Mouse (Mus musculus) adrenal gland (tissue): ENCODE measurements around the gene Tmem151a.
"Not testable (repeated sequence)": the region's sequence is repeated elsewhere in the genome, so short reads cannot be mapped to it uniquely, and the experiment has no call there.

ENCODE experiments used
- intact Hi-C: fragments of 180-260 bp; cut with DNase I; formaldehyde crosslinking; loops from one replicate; pipeline ENCODE4 v1.15.1; 2025

The Tmem151a gene

GRCm38 (mm10) chr19:5094746-5095417 lies 9.6 kb upstream of the Tmem151a start:
- intact Hi-C loops = loop anchor here (2.0 kb wide), 1 partner anchor 44 kb away; no protein-coding TSS in a partner anchor

DNA sequence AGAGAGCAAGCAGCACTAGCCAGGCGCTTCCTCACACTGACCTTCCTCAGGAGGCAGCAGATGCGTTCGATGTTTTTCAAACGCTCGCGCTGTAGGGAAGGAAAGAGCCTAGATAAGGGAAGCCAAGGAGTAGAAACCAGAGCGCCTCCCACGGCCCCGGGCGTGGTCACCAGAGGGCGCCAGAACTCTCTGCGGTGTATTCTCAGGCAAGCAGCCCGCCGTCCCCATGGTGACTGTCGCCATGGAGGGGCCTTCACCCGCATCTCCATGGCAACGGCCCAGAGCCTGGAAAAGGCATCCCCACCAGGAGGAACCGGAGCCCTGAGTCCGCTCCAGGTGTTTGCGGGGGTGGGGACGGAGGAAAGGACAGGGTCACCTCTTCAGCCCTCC lies 8.9 kb upstream of the Tmem151a start:
- intact Hi-C loops = loop anchor here (2.0 kb wide), 1 partner anchor 45 kb away; no protein-coding TSS in a partner anchor

DNA sequence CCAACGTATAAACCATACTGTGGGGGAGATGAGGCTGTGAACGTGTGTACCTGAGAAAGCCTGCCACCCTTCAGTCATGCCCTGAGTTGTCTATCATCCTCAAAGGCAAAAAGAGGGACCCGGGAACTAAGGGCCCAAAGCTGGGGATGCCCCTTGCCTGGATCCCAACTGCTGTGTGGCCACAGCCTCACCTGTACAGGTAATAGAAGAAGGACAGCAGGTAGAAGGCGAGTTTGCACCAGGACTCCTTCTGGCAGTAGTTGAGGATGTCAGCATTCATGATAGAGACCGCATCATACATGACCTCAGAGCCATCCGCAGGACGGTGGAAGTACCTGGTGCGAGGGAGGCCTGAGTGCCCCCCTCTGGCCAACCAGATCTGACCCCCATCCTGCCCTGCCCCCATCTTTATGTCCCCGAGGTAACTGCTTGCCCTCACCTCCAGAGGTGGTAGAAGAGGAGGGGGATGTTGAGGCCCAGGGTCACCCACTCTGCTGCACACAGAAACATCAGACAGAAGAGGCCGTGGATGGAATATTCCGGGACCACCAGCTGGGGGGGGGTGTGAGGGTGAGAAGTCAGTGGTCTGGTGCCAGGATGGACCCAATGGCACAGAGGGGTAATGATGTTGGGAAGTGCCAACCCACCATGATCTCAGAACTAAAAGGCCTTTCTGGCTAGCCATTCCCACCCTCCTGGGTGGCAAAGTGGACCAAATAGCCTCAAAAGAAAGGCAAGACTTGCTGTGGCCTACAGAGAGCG lies 8.3 kb upstream of the Tmem151a start:
- intact Hi-C loops = loop anchor here (2.0 kb wide), 1 partner anchor 45 kb away; no protein-coding TSS in a partner anchor

DNA sequence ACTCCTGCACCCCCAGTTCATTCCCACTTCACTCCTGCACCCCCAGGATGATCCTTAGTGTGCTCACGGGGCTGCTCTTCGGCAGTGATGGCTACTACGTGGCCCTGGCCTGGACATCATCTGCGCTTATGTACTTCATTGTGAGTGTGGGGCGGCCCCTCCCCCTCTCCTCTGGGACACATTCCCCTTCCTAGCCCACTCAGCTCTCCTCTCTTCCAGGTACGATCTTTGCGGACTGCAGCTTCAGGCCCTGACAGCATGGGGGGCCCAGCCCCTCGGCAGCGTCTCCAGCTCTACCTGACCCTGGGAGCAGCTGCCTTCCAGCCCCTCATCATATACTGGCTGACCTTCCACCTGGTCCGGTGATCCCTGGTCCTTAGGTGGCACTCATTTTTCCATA lies 6.8 kb upstream of the Tmem151a start:
- intact Hi-C loops = no loop called here

GRCm38 (mm10) chr19:5089324-5089723 lies 4.0 kb upstream of the Tmem151a start:
- intact Hi-C loops = no loop called here

DNA sequence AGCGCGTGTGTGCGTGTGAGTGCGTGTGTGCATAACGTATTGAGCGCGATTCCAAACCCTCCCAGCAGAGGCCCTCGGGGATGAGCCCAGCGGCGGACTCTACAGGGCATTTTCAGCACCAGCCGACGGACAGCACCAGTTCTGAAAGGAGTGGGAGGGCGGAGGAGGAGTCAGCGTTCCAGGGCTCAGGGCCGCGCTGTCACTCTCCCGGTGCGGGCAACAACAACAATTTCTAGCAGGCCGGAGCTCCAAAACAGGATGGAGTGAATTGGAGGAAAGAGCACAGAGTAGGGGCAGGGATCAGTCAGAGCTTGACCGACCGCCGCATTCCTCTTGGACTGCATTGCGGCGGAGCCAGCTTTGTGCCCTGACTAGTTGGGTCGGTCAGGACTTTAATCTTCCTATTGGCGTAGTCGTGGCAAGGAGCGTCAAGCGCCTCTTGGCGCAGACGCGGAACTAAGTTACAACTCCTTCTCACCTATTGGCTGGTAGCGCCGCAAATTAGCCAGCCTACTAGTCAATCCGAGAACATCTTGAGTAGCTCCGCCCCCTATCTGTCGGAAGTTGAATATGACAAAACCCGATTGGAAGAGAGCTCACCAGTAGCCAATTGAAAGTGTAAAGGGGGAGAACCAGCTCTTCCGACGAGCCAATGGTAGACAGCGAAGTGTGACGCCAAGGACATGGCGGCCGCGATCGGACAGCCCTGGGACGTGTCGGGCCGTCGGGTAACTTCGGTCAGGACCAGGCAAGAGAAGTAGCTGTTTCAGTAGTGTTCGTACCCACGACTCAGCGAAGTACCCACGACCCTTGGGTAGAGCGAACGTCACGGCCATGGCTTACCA lies 2.8 kb upstream of the Tmem151a start, which contains the start of gene Yif1a:
TSS of gene Yif1a (plus strand) at position 655 of the 845 bp plus-strand sequence.
- intact Hi-C loops = no loop called here

DNA sequence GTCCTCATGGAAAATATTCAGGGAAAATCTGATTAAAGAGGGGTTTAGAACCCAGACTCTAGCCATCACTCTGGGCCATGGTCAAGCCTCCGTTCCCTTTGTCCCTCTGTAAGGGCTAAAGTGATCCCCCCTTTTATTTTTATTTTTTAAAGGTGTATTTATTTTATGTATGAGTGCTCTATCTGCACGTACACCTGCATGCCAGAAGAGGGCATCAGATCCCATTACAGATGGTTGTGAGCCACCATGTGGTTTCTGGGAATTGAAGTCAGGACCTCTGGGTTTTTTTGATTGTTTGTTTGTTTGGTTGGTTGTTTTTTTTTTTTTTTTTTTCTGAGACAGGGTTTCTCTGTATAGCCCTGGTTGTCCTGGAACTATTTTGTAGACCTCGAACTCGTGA lies 1.2 kb upstream of the Tmem151a start:
- intact Hi-C loops = not testable (repeated sequence)

GRCm38 (mm10) chr19:5084834-5085144 lies 542 bp downstream of the Tmem151a start:
- intact Hi-C loops = no loop called here

DNA sequence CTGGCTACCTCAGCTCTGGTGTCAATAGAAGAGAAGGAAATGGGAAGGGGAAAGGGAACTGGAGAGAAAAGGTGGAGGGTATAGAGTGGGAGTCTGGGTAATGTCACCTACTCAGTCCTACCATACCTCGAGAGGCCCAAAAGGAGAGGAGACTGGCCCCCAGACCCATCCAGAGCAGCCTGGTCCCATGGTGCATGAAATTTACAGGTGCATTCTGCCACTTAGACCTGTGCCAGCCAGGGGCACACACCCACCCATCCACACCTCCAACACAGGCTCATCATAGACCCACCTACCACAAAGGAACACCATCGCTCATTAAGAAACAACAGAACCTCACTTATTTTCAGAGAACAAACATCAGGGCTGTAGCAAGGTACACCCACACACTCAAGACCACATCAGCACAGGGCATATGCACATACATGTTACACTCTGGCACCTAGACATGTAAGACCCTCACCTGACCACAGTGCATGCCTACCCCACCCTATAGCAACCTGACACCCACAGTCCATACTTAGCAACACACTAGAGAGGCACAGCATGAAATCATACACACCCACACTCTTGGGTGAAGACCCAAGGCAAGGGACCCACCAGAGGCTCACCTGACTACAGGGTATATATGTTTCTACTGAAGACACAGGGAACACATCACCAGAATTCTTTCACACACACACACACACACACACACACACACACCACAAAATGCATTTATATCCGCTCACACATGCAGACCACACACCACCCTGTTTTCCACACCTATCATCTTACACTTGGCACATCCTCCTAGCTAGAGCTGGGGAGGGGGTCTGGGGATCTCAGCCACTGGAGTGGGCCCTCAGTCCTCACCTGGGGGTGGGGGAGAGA lies 1.1 kb downstream of the Tmem151a start:
- intact Hi-C loops = no loop called here

DNA sequence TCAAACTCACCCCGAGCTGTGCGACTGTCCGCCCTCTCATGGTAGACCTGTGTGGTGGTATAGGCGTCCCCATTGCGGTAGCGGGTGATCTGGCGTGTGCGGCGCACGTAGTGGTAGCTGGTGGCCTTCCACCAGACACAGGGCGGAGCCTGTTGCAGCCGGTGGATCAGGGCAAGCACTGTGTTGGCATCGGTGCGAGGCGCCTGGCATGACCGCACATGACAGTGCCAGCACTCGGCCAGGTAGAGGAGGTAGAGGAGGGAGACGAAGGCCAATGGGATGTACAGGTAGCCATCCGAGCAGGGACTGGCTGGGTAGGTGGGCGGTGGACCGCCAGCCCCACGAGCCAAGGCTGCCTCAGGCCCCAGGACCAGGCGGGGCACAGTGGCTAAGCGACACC lies 2.7 kb downstream of the Tmem151a start:
- intact Hi-C loops = no loop called here

- intact Hi-C loops = no loop called here
Observed at GRCm38 (mm10) chr19:5082005-5082404, 3.3 kb downstream of the Tmem151a start.

- intact Hi-C loops = no loop called here
Observed at GRCm38 (mm10) chr19:5079279-5079678, 6.1 kb downstream of the Tmem151a start.

GRCm38 (mm10) chr19:5073518-5073917 lies 11.8 kb downstream of the Tmem151a start:
- intact Hi-C loops = loop anchor here (5.0 kb wide), 1 partner anchor 56 kb away; no protein-coding TSS in a partner anchor

DNA sequence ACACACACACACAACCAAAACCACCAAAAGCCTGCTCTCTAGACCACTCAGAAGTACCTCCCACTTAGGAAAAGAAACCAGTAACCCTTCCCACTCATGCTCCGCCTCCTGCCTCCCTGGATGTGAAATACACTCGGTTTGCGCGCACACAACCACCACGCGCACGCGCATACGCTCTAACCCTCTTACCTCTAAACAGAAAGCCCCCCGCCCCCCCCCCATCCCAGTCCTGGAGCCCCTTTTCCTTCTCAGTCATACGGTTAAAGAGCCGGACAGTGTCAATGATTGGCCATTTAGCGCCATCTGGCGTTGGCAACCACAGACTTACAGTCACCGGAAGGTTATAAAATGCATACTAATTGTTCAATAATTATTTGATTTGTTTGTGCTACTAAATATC lies 12.3 kb downstream of the Tmem151a start:
- intact Hi-C loops = loop anchor here (5.0 kb wide), 1 partner anchor 56 kb away; no protein-coding TSS in a partner anchor

- intact Hi-C loops = loop anchor here (5.0 kb wide), 1 partner anchor 55 kb away; no protein-coding TSS in a partner anchor
Observed at GRCm38 (mm10) chr19:5072389-5073019, 12.8 kb downstream of the Tmem151a start.

DNA sequence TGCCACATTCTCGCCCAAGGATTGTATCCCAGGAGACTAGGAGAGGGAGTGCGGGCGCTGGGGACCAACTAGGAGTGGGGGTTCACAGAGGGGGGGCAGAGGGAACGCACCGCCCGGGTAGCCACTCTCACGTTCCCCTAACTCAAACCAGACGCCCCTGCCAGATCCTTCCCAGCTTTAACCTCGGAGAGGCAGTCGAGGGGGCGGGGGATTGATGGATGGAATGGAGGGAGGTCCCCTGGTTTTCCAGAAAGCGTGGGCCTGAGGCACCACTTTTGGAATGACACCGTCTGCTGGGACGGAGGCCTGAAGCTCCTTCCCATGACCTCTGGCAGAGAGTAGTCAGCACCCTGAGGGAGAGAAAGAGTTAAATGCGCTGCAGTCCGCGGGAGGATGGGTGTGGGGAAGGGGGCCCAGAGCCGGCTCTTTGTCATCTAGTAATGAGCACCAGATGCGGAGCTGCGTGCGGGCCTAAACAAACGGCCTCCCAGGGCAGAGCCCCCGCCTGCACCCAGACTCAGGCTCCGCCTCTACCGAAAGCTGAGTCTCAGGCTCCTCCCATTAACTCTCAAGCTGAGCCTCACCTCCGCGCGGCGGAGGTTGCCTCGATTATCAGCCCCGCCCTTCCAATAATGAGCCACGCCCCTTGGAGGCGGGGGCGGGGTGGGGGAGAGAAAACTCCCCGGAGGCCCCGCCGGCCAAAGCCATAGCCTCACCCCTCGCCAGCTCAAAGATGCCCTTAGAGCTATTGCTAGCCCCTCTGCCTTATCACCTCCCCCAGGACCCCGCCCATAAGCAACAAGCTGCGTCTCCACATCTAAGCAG lies 13.6 kb downstream of the Tmem151a start:
- intact Hi-C loops = loop anchor here (5.0 kb wide), 1 partner anchor 54 kb away; no protein-coding TSS in a partner anchor

DNA sequence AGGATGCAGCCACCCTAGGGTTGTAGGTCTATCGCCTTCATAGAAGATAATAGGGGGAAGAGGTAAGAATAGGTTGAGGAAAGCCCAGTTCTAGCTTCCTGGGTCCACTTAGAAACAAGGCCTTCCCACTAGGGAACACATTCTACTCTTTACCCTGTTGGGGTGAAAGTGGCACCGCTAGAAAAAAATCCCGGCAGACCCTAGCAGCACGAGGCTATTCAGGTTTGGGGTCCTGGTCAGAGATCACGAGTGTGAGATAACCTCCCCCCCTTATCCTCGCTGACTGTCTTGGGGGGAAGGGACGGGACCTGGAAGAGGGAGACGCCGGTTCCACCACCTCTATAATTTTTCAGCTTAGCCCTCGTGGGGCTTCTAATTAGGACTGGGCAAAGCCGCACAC lies 14.3 kb downstream of the Tmem151a start:
- intact Hi-C loops = loop anchor here (5.0 kb wide), 1 partner anchor 54 kb away; no protein-coding TSS in a partner anchor

DNA sequence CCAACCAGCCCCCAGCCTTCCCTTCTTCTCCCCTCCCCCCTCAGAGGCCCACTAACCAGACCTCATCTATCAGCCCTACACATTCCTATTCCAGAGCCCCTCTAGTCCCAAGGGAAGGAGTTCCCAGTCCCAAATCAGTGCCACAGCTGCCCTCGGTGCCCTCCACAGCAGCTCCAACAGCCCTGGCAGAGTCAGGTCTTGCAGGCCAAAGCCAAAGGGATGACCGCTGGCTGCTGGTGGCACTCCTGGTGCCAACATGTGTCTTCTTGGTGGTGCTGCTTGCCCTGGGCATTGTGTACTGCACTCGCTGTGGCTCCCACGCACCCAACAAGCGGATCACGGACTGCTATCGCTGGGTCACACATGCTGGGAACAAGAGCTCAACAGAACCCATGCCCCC lies 15.4 kb downstream of the Tmem151a start:
- intact Hi-C loops = loop anchor here (5.0 kb wide), 1 partner anchor 53 kb away; no protein-coding TSS in a partner anchor

DNA sequence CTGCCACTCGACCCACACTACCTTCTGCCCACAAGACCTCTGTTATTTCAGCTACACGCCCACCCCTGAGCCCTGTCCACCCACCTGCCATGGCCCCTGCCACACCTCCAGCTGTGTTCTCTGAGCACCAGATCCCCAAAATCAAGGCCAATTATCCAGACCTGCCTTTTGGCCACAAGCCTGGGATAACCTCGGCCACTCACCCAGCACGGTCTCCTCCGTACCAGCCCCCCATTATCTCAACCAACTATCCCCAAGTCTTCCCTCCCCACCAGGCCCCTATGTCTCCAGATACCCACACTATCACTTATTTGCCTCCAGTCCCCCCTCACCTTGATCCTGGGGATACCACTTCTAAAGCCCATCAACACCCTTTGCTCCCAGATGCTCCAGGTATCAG lies 15.8 kb downstream of the Tmem151a start:
- intact Hi-C loops = no loop called here
